Mouse (Mus musculus) C2C12 (cell line): Measurements from ENCODE around the gene Igf2bp1. TPM values are rescaled to one million over a fixed set of nuclear protein-coding genes. Genes with fewer than 3 reads are reported as not detected.

Experiments used
- H3K27me3 ChIP-seq: one replicate; pipeline ENCODE4 v1.6.1; 2011; ENCODE audit not compliant: control insufficient read depth, insufficient read depth, insufficient read length
- H3K36me3 ChIP-seq: one replicate; pipeline ENCODE4 v1.6.1; 2011; ENCODE audit not compliant: control insufficient read depth, insufficient read depth
- H3K4me3 ChIP-seq: one replicate; pipeline ENCODE4 v1.5.1; 2011; ENCODE audit warnings: mild to moderate bottlenecking, control low read depth; ENCODE audit not compliant: poor library complexity, insufficient read depth, severe bottlenecking
- H3K79me2 ChIP-seq: one replicate; pipeline ENCODE4 v1.6.1; 2011; ENCODE audit not compliant: control insufficient read depth, insufficient read depth
- H3K79me3 ChIP-seq: one replicate; pipeline ENCODE4 v1.6.1; 2011; ENCODE audit warnings: low read depth, control low read depth
- H3ac ChIP-seq: one replicate; pipeline ENCODE3; 2011; ENCODE audit warnings: low read depth; ENCODE audit not compliant: control insufficient read depth, insufficient read length
- CEBPB ChIP-seq: IDR thresholded peaks from one replicate; pipeline ENCODE4 v1.6.1; 2011; ENCODE audit warnings: low read depth, mild to moderate bottlenecking, control low read depth, moderate library complexity
- CTCF ChIP-seq: IDR thresholded peaks from one replicate; pipeline ENCODE4 v1.5.1; 2011; ENCODE audit not compliant: control insufficient read depth, insufficient read depth, insufficient read length
- FOSL1 ChIP-seq: IDR thresholded peaks from one replicate; pipeline ENCODE4 v1.8.0; 2011; ENCODE audit warnings: mild to moderate bottlenecking, low read length; ENCODE audit not compliant: poor library complexity, insufficient read depth, severe bottlenecking
- MAX ChIP-seq: IDR thresholded peaks from one replicate; pipeline ENCODE4 v1.6.1; 2011; ENCODE audit warnings: mild to moderate bottlenecking, control low read depth
- MYOD1 ChIP-seq: IDR thresholded peaks from one replicate; pipeline ENCODE4 v1.6.1; 2011; ENCODE audit warnings: low read depth; ENCODE audit not compliant: control insufficient read depth, insufficient read length
- MYOG ChIP-seq: IDR thresholded peaks from one replicate; pipeline ENCODE4 v1.6.1; 2011; ENCODE audit not compliant: control insufficient read depth, insufficient read length; ENCODE audit errors: extremely low read depth
- USF1 ChIP-seq: IDR thresholded peaks from one replicate; pipeline ENCODE4 v1.6.1; 2011; ENCODE audit warnings: low read depth, mild to moderate bottlenecking, control low read depth, moderate library complexity
- polyA plus RNA-seq: library from polyadenylated mRNA; unstranded; fragments of >200 nt; fragmentation: generic; extraction: Trizol; gene quantifications from one replicate; pipeline ENCODE4 v1.2.1, GENCODE M21; 2012; ENCODE audit warnings: missing spikeins

The Igf2bp1 gene
- polyA plus RNA-seq, 1 experiment: 0.74 TPM

DNA sequence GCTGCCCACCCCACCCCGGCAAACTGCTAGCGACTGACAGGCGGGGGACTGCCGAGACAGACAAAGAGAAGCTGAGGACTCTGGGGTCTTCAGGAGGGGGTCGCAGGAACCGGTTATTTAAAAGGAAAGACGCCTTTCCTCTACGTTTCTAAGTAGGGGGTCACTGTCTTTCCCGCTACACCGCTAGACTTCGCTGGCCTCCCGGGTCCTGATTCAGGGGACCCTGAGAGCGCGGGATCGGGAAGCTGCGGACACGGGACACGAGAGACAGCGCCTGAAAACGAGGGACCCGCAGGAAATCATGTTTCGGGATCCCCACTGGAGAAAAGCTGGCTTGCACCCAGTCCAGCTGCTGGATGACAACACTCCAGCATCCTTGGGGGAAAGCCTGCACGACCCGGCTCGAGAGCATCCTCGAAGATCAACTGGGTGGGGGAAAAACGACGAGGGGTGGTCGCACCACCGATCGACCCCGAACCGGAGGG lies 669 bp upstream of the Igf2bp1 start:
- TF ChIP-seq MAX (no peak), MYOG (no peak), MYOD1 (no peak), CEBPB (no peak), FOSL1 (no peak), USF1 (no peak), CTCF (no peak)
- Histone ChIP-seq H3K27me3 (peaks cover 28% of the 10 kb centered on the region), H3K79me2 (no peaks in the 10 kb centered on the region), H3ac (no peak overlapping the region), H3K36me3 (no peaks in the 10 kb centered on the region), H3K4me3 (no peak overlapping the region), H3K79me3 (no peaks in the 10 kb centered on the region)

DNA sequence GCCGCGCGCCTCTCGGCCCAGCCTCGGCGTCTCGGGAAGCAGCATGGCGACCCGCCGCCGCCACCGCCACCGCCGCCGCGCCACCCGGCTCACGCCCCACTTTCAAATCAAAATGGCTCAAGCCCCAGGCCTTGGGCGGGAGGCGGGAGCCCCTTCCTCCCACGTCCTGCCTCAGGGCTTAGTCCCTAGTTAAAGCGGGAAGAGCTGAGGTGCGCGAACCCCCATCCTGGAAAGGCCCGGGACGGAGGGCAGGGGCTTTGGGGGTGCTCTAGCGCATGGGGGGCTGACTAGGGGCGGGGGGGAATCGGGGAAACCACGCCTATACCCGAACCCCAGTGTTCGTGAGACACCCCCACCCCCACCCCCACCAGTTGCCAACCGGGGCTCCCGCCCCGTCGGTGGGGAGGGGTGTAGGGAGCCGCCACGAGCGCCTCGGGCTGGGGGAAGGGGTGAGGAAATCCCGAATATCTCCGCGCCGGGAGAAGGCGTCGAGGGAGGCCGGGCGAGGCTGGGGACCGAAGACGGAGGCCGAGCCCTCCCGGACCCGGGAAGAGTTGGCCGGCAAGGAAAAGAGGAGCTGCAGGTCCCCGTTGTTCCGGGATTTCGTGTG lies 842 bp downstream of the Igf2bp1 start:
- peaks cover 34% of the 10 kb centered on the region for H3K27me3 ChIP-seq
- no peaks in the 10 kb centered on the region for H3K36me3 ChIP-seq
- no peaks in the 10 kb centered on the region for H3K79me2 ChIP-seq
- H3ac ChIP-seq: no peak overlapping the region
- H3K79me3 ChIP-seq: no peaks in the 10 kb centered on the region
- H3K4me3 ChIP-seq: no peak overlapping the region
- TF ChIP-seq MAX: no peak
- TF ChIP-seq MYOD1: no peak
- no peak for TF ChIP-seq USF1
- TF ChIP-seq CEBPB: no peak
- no peak for TF ChIP-seq MYOG
- TF ChIP-seq CTCF: no peak
- TF ChIP-seq FOSL1: no peak

DNA sequence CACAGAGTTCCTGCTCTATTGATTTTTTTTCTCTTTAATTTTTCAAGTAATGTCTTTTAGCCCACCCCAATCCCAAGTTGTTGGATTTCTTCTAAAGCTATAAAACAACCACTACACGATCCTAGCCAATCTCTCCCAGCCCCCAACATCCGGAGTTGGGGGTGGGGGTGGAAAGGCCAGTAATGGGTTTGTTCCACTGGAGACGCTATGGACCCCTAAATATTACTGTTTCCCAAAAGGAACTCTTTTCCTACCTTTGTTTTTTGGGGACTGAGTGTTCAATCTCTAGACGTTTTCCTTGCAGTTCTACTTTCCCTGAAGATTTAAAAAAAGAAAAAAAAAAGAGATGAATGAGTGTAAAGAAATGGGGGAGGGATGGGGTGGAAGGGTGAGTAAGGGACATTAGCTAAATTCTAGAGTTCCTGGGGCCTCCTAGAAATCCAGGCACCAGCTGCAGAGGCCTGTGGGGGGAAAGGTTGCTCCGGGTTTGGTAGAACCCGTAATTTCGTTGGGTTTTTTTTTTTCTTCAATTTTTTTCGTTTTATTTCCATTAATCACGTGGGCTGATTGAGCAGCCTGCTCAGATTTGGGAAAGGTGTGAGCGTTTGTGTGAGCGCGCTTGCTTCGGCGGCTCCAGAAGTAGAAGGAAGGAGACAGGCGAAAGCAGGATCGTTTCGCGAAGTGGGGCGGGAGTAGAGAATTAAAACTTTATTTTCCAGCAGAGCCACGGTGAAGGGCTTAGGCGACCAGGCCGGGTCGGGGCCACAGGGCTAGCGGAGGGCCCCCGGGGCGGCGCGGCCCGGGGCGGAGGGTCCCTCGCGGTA lies 1.6 kb downstream of the Igf2bp1 start:
- Histone ChIP-seq H3K4me3 (no peak overlapping the region), H3K36me3 (no peaks in the 10 kb centered on the region), H3K27me3 (peaks cover 34% of the 10 kb centered on the region), H3K79me2 (no peaks in the 10 kb centered on the region), H3K79me3 (no peaks in the 10 kb centered on the region), H3ac (no peak overlapping the region)
- TF ChIP-seq MYOG (no peak), CEBPB (no peak), USF1 (no peak), FOSL1 (no peak), CTCF (no peak), MAX (no peak), MYOD1 (no peak)

DNA sequence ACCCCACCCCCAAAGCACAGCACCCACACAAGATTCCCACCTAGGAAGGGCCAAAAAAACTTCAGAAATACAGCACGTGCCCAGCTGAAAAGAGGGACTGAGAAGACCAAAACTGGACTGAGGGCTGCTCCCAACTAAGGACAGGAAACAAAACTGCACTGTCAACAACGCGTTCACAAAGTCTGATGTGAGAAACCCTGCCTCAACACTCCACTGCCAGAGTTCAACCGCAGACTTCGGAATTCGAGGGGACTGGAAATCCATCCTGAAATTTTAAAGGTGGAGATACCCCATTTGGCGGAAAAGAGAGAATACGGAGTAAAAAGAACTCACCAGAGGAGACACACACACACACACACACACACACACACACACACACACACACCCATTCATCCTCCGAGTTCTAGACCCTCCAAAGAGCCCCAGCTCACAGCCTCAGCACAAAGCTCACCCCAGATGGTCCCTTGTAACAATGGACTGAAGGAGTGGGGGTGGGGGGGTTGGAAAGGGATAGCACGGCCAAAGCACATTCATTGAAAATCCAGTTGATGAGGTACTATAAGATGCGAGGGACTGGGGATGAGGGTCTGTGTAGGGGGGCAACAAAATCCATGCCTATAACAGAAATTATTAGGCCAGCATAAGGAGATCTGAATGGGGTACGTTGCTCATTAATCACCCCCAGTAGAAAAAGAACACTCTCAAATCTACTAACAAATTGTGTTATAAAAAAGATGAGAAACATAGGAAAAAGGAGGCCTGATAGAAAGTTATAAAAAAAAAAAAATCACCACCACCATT lies 2.4 kb downstream of the Igf2bp1 start:
- Histone ChIP-seq H3ac (no peak overlapping the region), H3K79me2 (no peaks in the 10 kb centered on the region), H3K27me3 (peaks cover 34% of the 10 kb centered on the region), H3K79me3 (no peaks in the 10 kb centered on the region), H3K36me3 (no peaks in the 10 kb centered on the region), H3K4me3 (no peak overlapping the region)
- no peak for TF ChIP-seq MYOD1
- TF ChIP-seq MYOG: no peak
- TF ChIP-seq CEBPB: no peak
- no peak for TF ChIP-seq USF1
- TF ChIP-seq CTCF: no peak
- TF ChIP-seq FOSL1: no peak
- TF ChIP-seq MAX: no peak

DNA sequence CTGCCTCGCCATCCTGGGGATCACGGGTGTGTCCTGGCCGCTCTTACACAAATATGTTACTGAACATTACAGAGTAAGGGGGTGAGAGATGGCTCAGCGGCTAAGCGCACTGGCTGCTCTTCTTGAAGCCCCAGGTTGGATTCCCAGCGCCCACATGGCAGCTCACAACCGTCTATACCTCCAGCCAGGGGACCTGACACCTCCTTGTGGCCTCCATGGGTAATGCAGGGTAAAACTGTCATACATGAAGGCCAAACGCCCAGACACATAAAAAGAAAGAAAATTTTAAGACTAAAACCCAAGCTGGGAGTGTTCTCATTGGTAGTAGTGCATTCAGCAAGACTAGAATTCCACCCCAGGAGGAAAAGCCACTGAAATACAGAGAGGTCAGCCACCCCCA lies 11.6 kb downstream of the Igf2bp1 start:
- TF ChIP-seq CEBPB (no peak), MYOG (no peak), USF1 (no peak), FOSL1 (no peak), MAX (no peak), CTCF (no peak), MYOD1 (no peak)
- Histone ChIP-seq H3K36me3 (no peaks in the 10 kb centered on the region), H3ac (no peak overlapping the region), H3K27me3 (peaks cover 52% of the 10 kb centered on the region), H3K79me2 (no peaks in the 10 kb centered on the region), H3K79me3 (no peaks in the 10 kb centered on the region), H3K4me3 (no peak overlapping the region)
